Mouse (Mus musculus): ENCODE results near the gene Bmp5.

DNA sequence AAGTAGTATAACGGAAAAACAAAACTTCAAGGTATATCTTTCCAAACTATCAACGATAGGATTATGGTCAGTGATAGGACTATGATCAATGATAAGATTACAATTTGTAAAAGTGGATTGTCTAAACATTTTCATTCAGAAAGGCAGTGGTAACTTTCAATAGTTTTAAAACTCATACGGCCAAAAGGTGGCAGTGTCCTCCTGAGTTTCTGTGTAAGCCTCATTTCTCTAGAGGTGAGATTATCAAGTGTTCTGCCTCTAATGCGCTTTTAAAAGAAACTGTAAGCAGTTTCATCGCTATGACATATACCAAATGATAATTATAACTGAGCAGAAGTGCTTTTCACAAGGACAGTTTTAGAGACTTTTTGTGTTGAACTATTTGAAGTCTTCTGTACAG is 12.7 kb upstream of the Bmp5 start:
- TF ChIP-seq CTCF (IDR thresholded peaks at IDR 0.05; ENCODE audit: extremely low read depth, insufficient read depth, low read length) (peak; percentile 35; the same call in 1 of the 2 replicates), POLR2A (IDR thresholded peaks at IDR 0.05; ENCODE audit: extremely low read depth, insufficient read depth, low read length) (no peak)
